Mouse (Mus musculus): ENCODE data around the gene Ppl.

DNA sequence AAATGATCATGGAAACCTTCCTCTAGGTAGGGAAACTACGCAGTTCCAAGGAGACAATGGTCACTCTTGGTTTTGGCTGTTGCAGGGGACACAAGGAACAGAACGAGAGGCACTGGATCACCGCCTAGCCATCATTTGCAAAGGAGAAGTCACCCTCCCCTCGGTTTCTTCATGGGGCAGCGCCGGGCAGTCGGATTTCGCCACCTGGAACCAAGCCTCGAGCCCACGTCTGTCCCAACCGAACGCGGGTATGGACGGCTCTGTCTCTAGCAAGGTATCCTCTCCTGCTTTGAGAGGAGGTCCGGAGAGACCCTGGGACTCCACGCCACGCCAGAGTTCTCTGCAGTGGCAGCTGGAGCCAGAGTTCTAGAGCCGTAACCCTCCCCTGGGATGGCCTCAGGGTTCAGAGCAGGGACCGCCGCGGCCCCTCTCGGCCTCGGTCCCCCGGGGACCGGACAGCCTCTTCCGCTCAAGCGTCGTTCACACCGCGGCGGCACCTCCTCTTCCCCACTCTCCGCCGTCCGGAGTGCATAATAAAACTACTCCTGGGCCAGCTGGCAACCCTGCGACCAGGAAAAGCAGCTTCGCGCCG is 82.9 kb downstream of the Ppl start:
- no peak for TF ChIP-seq CTCF (IDR thresholded peaks at IDR 0.05; ENCODE audit: extremely low read depth, insufficient read length, insufficient replicate concordance, low read depth, low read length)
- no peak for TF ChIP-seq POLR2A (IDR thresholded peaks at IDR 0.05; ENCODE audit: low read depth, low read length)
